Mouse (Mus musculus) midbrain, embryonic 10.5 days (tissue): ENCODE data around the gene Gm10073. TPM values are rescaled to one million over a fixed set of nuclear protein-coding genes. Genes with fewer than 3 reads are reported as not detected.
A peak's percentile ranks its signal among the peaks of the same experiment; 100 is the strongest.
"Not testable (repeated sequence)": the region's sequence is repeated elsewhere in the genome, so short reads cannot be mapped to it uniquely, and the experiment has no call there.

Source experiments
- DNase-seq: peaks from one replicate; pipeline ENCODE4 v3.0.0-alpha.2; 2017; ENCODE audit warnings: low spot score
- H3K27ac ChIP-seq: fragments of 300-500 bp; sonication (generic); replicated peaks from 2 replicates; pipeline ENCODE4 v1.5.1; 2016; ENCODE audit warnings: mild to moderate bottlenecking
- H3K27me3 ChIP-seq: fragments of 300-500 bp; sonication (generic); 2 replicates; pipeline ENCODE4 v1.6.1; 2016; ENCODE audit warnings: low read depth, mild to moderate bottlenecking; ENCODE audit not compliant: poor library complexity, severe bottlenecking
- H3K36me3 ChIP-seq: fragments of 300-500 bp; sonication (generic); 2 replicates; pipeline ENCODE4 v1.6.1; 2016; ENCODE audit warnings: mild to moderate bottlenecking, moderate library complexity
- H3K4me1 ChIP-seq: fragments of 300-500 bp; sonication (generic); 2 replicates; pipeline ENCODE4 v1.6.1; 2016
- H3K4me3 ChIP-seq: fragments of 300-500 bp; sonication (generic); 2 replicates; pipeline ENCODE4 v1.5.1; 2016; ENCODE audit warnings: mild to moderate bottlenecking, moderate library complexity
- H3K9me3 ChIP-seq: fragments of 300-500 bp; sonication (generic); replicated peaks from 2 replicates; pipeline ENCODE4 v1.6.1; 2016; ENCODE audit warnings: mild to moderate bottlenecking
- WGBS: fragments of 180-500 bp; shearing (Covaris S2); methylation state at CpG from one replicate; pipeline ENCODE4 v1.1.7; 2016; 5-methylcytosine and 5-hydroxymethylcytosine counted together
- polyA plus RNA-seq: library from polyadenylated mRNA; unstranded; fragments of >200 nt; fragmentation: Nextera tagmentation; extraction: Ambion mirVana; gene quantifications from 2 replicates; pipeline ENCODE4 v1.2.1, GENCODE M21; 2016

The Gm10073 gene
- polyA plus RNA-seq, 1 experiment from 2014 or later: 7.1 TPM

- WGBS: 77% methylated on average over 7 of the region's 7 CpGs
- no peak overlapping the region for H3K27ac ChIP-seq
- H3K9me3 ChIP-seq: no peaks in the 10 kb centered on the region
- H3K4me3 ChIP-seq: no peak overlapping the region
- H3K4me1 ChIP-seq: peaks cover 10% of the 10 kb centered on the region
- no peaks in the 10 kb centered on the region for H3K36me3 ChIP-seq
- peaks cover 46% of the 10 kb centered on the region for H3K27me3 ChIP-seq
- no peak for DNase-seq
Observed at GRCm38 (mm10) chr8:106609076-106609903, 36.0 kb upstream of the Gm10073 start.

- no peak overlapping the region for H3K4me3 ChIP-seq
- H3K36me3 ChIP-seq: no peaks in the 10 kb centered on the region
- no peak for DNase-seq
- H3K27me3 ChIP-seq: peaks cover 54% of the 10 kb centered on the region
- peaks cover 18% of the 10 kb centered on the region for H3K4me1 ChIP-seq
- no peaks in the 10 kb centered on the region for H3K9me3 ChIP-seq
- H3K27ac ChIP-seq: 0 out of 2 replicates have a peak overlapping the region, but pooled peaks have one; percentile 13
- 79% methylated on average over 3 of the region's 3 CpGs for WGBS
Observed at GRCm38 (mm10) chr8:106608425-106608824, 35.2 kb upstream of the Gm10073 start.

- H3K27me3 ChIP-seq: peaks cover 61% of the 10 kb centered on the region
Observed at GRCm38 (mm10) chr8:106607783-106608182, 34.5 kb upstream of the Gm10073 start.

GRCm38 (mm10) chr8:106606601-106607145 is 33.4 kb upstream of the Gm10073 start:
- Histone ChIP-seq H3K4me3 (no peak overlapping the region), H3K27me3 (peaks cover 72% of the 10 kb centered on the region), H3K4me1 (peaks cover 19% of the 10 kb centered on the region), H3K27ac (no peak overlapping the region), H3K9me3 (no peaks in the 10 kb centered on the region), H3K36me3 (no peaks in the 10 kb centered on the region)
- WGBS: 35% methylated on average over 15 of the region's 15 CpGs
- no peak for DNase-seq

More at GRCm38 (mm10) chr8:106607783-106608182, 34.5 kb upstream of the Gm10073 start:
- H3K27ac ChIP-seq, H3K36me3 ChIP-seq, DNase-seq, H3K9me3 ChIP-seq, H3K4me3 ChIP-seq: not testable (repeated sequence)
- H3K4me1 ChIP-seq: peaks cover 25% of the 10 kb centered on the region
- WGBS: 94% methylated on average over 4 of the region's 4 CpGs

- H3K36me3 ChIP-seq: no peaks in the 10 kb centered on the region
- peaks cover 23% of the 10 kb centered on the region for H3K4me1 ChIP-seq
- no peak overlapping the region for H3K27ac ChIP-seq
- H3K4me3 ChIP-seq: no peak overlapping the region
- WGBS: 60% methylated on average over 4 of the region's 4 CpGs
- no peaks in the 10 kb centered on the region for H3K9me3 ChIP-seq
- DNase-seq: no peak
- H3K27me3 ChIP-seq: peaks cover 77% of the 10 kb centered on the region
Observed at GRCm38 (mm10) chr8:106606121-106606520, 32.9 kb upstream of the Gm10073 start.

- 70% methylated on average over 7 of the region's 7 CpGs for WGBS
- H3K27me3 ChIP-seq: peaks cover 76% of the 10 kb centered on the region
Observed at GRCm38 (mm10) chr8:106605657-106606056, 32.4 kb upstream of the Gm10073 start.

GRCm38 (mm10) chr8:106603933-106604332 is 30.7 kb upstream of the Gm10073 start:
- peaks cover 44% of the 10 kb centered on the region for H3K4me1 ChIP-seq
- no peak overlapping the region for H3K27ac ChIP-seq
- under 1% methylated on average over 19 of the region's 19 CpGs for WGBS
- no peaks in the 10 kb centered on the region for H3K9me3 ChIP-seq
- H3K4me3 ChIP-seq: peak overlapping the region; percentile 68
- no peaks in the 10 kb centered on the region for H3K36me3 ChIP-seq
- peak; percentile 26 for DNase-seq
- H3K27me3 ChIP-seq: peaks cover 74% of the 10 kb centered on the region

More at GRCm38 (mm10) chr8:106605657-106606056, 32.4 kb upstream of the Gm10073 start:
- H3K36me3 ChIP-seq: no peaks in the 10 kb centered on the region
- no peaks in the 10 kb centered on the region for H3K9me3 ChIP-seq
- H3K4me1 ChIP-seq: peaks cover 27% of the 10 kb centered on the region
- no peak for DNase-seq
- no peak overlapping the region for H3K27ac ChIP-seq
- H3K4me3 ChIP-seq: no peak overlapping the region

GRCm38 (mm10) chr8:106603131-106603819 is 30.0 kb upstream of the Gm10073 start, which contains the start of gene Cdh1:
Gene Cdh1 (plus strand): TSS chr8:106603351.
- under 1% methylated on average over 53 of the region's 53 CpGs for WGBS
- peak within 1 kb of the TSS; percentile 68 for H3K4me3 ChIP-seq
- peaks cover 44% of the 10 kb centered on the region for H3K4me1 ChIP-seq
- H3K27ac ChIP-seq: peak within 1 kb of the TSS; percentile 71
- no peaks in the 10 kb centered on the region for H3K36me3 ChIP-seq
- DNase-seq: peak; percentile 41
- no peaks in the 10 kb centered on the region for H3K9me3 ChIP-seq
- H3K27me3 ChIP-seq: peaks cover 74% of the 10 kb centered on the region

GRCm38 (mm10) chr8:106599265-106599979 is 26.2 kb upstream of the Gm10073 start:
- Histone ChIP-seq H3K36me3 (no peaks in the 10 kb centered on the region), H3K27ac (peak overlapping the region; percentile 84), H3K9me3 (no peaks in the 10 kb centered on the region), H3K4me1 (peaks cover 52% of the 10 kb centered on the region), H3K4me3 (no peak overlapping the region), H3K27me3 (peaks cover 41% of the 10 kb centered on the region)
- peak; percentile 61 for DNase-seq
- WGBS: 25% methylated on average over 7 of the region's 7 CpGs

- peaks cover 36% of the 10 kb centered on the region for H3K4me1 ChIP-seq
- WGBS: 97% methylated on average over 5 of the region's 5 CpGs
- no peak overlapping the region for H3K27ac ChIP-seq
- DNase-seq: no peak
- H3K4me3 ChIP-seq: no peak overlapping the region
- H3K9me3 ChIP-seq: no peaks in the 10 kb centered on the region
- peaks cover 18% of the 10 kb centered on the region for H3K27me3 ChIP-seq
- H3K36me3 ChIP-seq: no peaks in the 10 kb centered on the region
Observed at GRCm38 (mm10) chr8:106597067-106597466, 23.8 kb upstream of the Gm10073 start.

GRCm38 (mm10) chr8:106595623-106596022 is 22.4 kb upstream of the Gm10073 start:
- not testable (repeated sequence) for H3K27ac ChIP-seq, H3K36me3 ChIP-seq, DNase-seq, H3K4me3 ChIP-seq, H3K9me3 ChIP-seq, H3K27me3 ChIP-seq
- H3K4me1 ChIP-seq: peaks cover 27% of the 10 kb centered on the region
- 92% methylated on average over 3 of the region's 3 CpGs for WGBS

- H3K4me1 ChIP-seq: peaks cover 10% of the 10 kb centered on the region
- no peak for DNase-seq
- no peak overlapping the region for H3K4me3 ChIP-seq
- no peaks in the 10 kb centered on the region for H3K27me3 ChIP-seq
- H3K9me3 ChIP-seq: no peaks in the 10 kb centered on the region
- H3K36me3 ChIP-seq: no peaks in the 10 kb centered on the region
- H3K27ac ChIP-seq: no peak overlapping the region
- WGBS: 66% methylated on average over 3 of the region's 3 CpGs
Observed at GRCm38 (mm10) chr8:106592458-106592857, 19.2 kb upstream of the Gm10073 start.
